Mouse (Mus musculus): Measurements from ENCODE around the gene Gm20909. TPM values are rescaled to one million over a fixed set of nuclear protein-coding genes. Genes with fewer than 3 reads are reported as not detected.
"Not testable (repeated sequence)": the region's sequence is repeated elsewhere in the genome, so short reads cannot be mapped to it uniquely, and the experiment has no call there.

Gm20909 gene
- not detected in 2 replicates for polyA plus RNA-seq (2015; fragmentation: Nextera tagmentation; extraction: Ambion mirVana)

- not testable (repeated sequence) for H3K9me3 ChIP-seq (replicated peaks); H3K4me2 ChIP-seq; H3K4me3 ChIP-seq (replicated peaks); H3K27ac ChIP-seq (replicated peaks); ATAC-seq (ENCODE audit: insufficient read depth); H3K27me3 ChIP-seq; H3K4me1 ChIP-seq (replicated peaks); H3K9ac ChIP-seq; H3K36me3 ChIP-seq (replicated peaks)
- WGBS (ENCODE audit: insufficient replicate concordance), result no CpG with 5 or more reads among the region's 4 CpGs
These were observed at the start of gene Gm20909 for GRCm38 (mm10) chrY:21164270-21164669. TSS of gene Gm20909 (plus strand) at chrY:21164570.

Other genes starting within 250 kb of the Gm20909 start
- gene Gm29866, start 170.9 kb upstream of the Gm20909 start, polyA plus RNA-seq (2015; fragmentation: Nextera tagmentation; extraction: Ambion mirVana), result not detected in 2 replicates
- not detected in 2 replicates for gene Gm20865, start 77.0 kb downstream of the Gm20909 start, polyA plus RNA-seq (2015; fragmentation: Nextera tagmentation; extraction: Ambion mirVana)

All from liver, embryonic 15.5 days (tissue).